Mouse (Mus musculus): ENCODE results near the gene Cbx3.
A peak's percentile ranks its signal among the peaks of the same experiment; 100 is the strongest.

Cbx3 gene

DNA sequence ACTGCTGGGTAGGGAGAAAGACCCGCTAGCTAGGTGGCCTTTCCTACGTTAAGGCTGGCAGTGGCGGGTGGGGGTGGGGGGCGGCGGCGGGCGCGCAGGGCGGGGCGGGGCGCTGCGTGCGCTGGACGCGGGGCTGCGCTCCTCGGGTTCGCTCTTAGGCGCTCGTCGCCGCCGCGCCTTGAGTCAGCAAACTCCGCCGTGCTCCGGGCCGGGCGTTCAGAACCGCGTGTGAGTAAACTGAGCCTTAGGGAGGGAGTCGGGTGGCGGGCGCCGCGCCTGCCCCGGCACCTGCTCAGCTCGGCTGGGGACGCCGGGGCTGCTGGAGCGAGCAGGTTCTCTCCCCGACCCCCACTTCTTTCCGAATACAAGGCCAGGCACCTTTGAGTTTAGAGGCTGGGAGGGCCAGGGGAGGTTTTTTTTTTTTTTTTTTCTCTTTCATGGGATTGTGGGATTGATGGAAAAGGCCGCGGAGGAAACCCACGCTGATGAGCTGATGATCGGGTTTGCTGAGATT lies 53.7 kb downstream of the Cbx3 start, which contains the start of gene Snx10:
Gene Snx10, plus strand, starts transcription at position 95 of the 514 bp plus-strand sequence.
- peak; percentile 80 for DNase-seq (ENCODE audit: low read depth, low spot score)

DNA sequence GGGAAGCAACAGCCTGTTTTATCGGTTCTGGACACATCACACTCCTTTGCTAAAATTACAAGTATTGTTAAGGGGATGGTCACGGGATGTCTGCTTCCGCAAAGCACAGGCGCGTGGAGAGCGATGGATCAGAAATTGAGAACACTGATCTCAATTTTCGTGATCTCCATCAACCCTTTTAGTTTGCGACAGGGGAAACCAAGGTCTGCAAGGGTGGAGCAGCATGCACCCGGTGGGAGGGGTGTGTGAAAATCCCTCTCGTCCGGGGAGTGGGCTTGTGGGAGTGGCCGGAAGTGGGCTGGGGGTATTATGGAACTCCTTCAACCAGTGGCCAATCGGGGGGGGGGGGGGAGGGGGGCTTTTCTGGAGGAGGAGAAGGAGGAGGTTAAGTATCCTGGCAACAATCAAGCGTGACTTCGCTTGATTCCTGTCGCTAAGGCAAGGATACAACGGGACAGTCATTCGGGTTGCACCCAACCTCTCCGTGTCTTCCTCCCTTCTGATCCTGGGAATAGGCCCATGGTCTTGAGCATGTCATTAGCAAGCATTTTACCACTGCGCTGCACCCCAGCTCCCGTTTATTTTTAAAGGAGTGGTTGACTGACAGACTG lies 54.3 kb downstream of the Cbx3 start:
- DNase-seq (ENCODE audit: low read depth, low spot score) = peak; percentile 91

DNA sequence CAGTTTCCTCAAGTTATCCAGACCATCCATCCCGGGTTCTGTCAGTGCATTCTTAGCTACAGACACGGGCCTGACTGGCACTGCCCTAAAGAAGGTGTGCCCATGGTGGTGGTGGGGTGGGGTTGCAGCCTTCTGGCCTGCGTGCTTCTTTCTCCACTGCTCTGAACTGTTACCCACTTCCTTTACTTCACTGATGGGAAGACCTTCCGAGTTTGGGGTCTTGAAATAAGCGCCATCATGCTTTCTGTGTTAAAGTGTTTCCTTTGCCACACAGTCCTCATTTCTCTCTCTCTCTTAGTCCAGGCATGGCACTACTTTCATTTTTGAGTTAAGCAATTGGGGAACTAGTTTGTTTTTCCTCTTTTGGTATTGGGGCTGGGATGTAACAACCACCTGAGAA lies 54.8 kb downstream of the Cbx3 start:
- DNase-seq (ENCODE audit: low read depth, low spot score) = no peak

DNA sequence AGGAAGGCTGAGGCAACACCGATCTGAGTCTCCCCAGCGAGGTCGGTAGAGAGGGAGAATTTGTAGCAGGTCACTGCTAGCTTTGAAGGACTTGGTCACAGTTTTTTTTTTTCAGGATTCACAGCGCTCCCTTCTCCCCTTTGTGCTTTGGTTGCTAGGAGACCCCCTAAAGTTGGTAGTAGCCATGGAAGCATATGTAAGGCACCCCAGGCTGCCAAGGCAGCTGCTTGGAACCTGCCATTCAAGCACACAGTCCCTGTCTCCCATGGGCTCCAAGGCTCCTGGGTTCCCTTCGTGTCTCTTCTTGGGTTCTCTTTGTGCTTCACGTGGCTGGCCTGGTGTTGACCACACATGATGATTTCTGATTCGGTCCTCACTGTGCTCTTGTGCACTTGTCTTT lies 59.3 kb downstream of the Cbx3 start:
- DNase-seq (ENCODE audit: low read depth, low spot score) = no peak

Data from ZHBTc4 (cell line).